Mouse (Mus musculus) kidney, postnatal 0 days (tissue): ENCODE data around the gene Cpa5. TPM values are rescaled to one million over a fixed set of nuclear protein-coding genes. Genes with fewer than 3 reads are reported as not detected.

ENCODE experiments used
- ATAC-seq: fragments of 200-750 bp; cut with Nextera tagmentation; replicated peaks from 2 replicates; pipeline ENCODE4 v1.8.0; 2017; ENCODE audit warnings: low read depth, moderate number of reproducible peaks, moderate TSS enrichment, moderate library complexity; ENCODE audit not compliant: low FRiP score
- DNase-seq: peaks from one replicate; pipeline ENCODE4 v3.0.0-alpha.2; 2016; ENCODE audit warnings: low spot score
- H3K27ac ChIP-seq: fragments of 300-500 bp; sonication (generic); 2 replicates; pipeline ENCODE4 v1.5.1; 2014; ENCODE audit warnings: mild to moderate bottlenecking
- H3K27me3 ChIP-seq: fragments of 300-500 bp; sonication (generic); 2 replicates; pipeline ENCODE4 v1.6.1; 2014; ENCODE audit warnings: low read length, mixed read lengths; ENCODE audit not compliant: insufficient read depth
- H3K36me3 ChIP-seq: fragments of 300-500 bp; sonication (generic); 2 replicates; pipeline ENCODE4 v1.6.1; 2014; ENCODE audit warnings: low read length, mixed read lengths; ENCODE audit not compliant: insufficient read depth
- H3K4me1 ChIP-seq: fragments of 300-500 bp; sonication (generic); replicated peaks from 2 replicates; pipeline ENCODE4 v1.6.1; 2014; ENCODE audit warnings: antibody characterized with exemption, low read length, mixed read lengths; ENCODE audit not compliant: insufficient read depth
- H3K4me2 ChIP-seq: fragments of 300-500 bp; sonication (generic); 2 replicates; pipeline ENCODE4 v1.6.1; 2014; ENCODE audit warnings: mild to moderate bottlenecking, low read length, moderate library complexity, mixed read lengths
- H3K4me3 ChIP-seq: fragments of 300-500 bp; sonication (generic); replicated peaks from 2 replicates; pipeline ENCODE4 v1.5.1; 2014; ENCODE audit warnings: low read depth, low read length
- H3K9ac ChIP-seq: fragments of 300-500 bp; sonication (generic); 2 replicates; pipeline ENCODE4 v1.6.1; 2014; ENCODE audit warnings: low read depth, low read length
- H3K9me3 ChIP-seq: fragments of 300-500 bp; sonication (generic); replicated peaks from 2 replicates; pipeline ENCODE4 v1.6.1; 2016; ENCODE audit warnings: low read length, inconsistent platforms, mixed read lengths
- CTCF ChIP-seq: IDR thresholded peaks from 2 replicates; pipeline ENCODE4 v1.5.1; 2016; ENCODE audit warnings: antibody characterized with exemption, low read depth, mild to moderate bottlenecking, moderate library complexity
- WGBS: fragments of 180-500 bp; shearing (Covaris S2); extraction: QIAGEN DNeasy Blood & Tissue Kit; methylation state at CpG from one replicate; pipeline ENCODE4 v1.1.7; 2014; 5-methylcytosine and 5-hydroxymethylcytosine counted together
- polyA plus RNA-seq: library from polyadenylated mRNA; unstranded; fragments of >200 nt; fragmentation: Nextera tagmentation; extraction: Ambion mirVana; gene quantifications from 2 replicates; pipeline ENCODE4 v1.2.1, GENCODE M21; 2015

Gene Cpa5
- polyA plus RNA-seq, 1 experiment from 2014 or later = 0.28 TPM

DNA sequence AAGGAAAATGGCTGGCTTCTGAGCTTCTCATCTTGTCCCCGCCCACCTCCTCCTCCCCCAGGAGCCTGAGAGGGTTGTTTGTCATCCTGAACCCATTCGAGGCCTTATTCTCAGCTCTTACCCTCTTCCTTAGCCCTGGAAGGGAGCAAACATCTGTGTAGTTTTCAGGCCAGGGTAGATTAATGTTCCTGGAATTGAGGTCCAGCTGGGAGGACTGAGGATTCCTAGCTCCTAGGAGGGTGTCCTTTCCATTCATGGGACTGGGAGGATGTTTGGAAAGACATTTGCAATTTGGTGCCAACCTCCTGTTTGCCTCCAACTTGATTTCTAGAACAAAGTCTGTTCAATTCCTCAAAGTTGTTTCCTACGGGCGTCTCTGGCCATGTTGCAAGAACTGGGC is 9.8 kb downstream of the Cpa5 start:
- Histone ChIP-seq H3K4me3 (no peak overlapping the region), H3K9me3 (no peaks in the 10 kb centered on the region), H3K36me3 (no peaks in the 10 kb centered on the region), H3K27me3 (no peaks in the 10 kb centered on the region), H3K4me1 (peaks cover 20% of the 10 kb centered on the region), H3K4me2 (no peak overlapping the region), H3K27ac (no peak overlapping the region), H3K9ac (no peak overlapping the region)
- TF ChIP-seq CTCF = no peak
- DNase-seq (no peak), ATAC-seq (no peak)
- WGBS = 76% methylated on average over 4 of the region's 4 CpGs

DNA sequence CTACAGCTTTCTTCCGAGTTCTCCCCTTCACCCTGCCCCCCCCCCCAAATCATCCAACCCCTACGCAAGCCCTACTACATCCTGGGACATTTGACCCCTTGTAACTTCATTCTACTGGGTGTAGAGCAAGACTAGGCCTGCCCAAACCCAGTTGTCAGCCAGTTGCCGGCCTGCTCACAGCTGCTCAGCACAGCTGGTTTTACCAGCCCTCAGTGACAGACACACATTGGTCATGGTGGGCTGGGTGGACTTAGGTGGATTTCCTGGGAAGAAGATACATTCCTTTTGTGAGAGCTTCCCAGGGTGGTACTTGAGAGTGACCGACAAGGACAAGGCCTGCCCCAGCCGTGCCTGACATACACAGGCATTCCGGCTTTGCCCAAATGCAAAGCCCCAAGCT is 10.2 kb downstream of the Cpa5 start:
- 85% methylated on average over 6 of the region's 6 CpGs for WGBS
- H3K4me2 ChIP-seq = no peak overlapping the region
- ATAC-seq (no peak), DNase-seq (no peak)
- no peak for TF ChIP-seq CTCF
- H3K27me3 ChIP-seq = no peaks in the 10 kb centered on the region
- no peaks in the 10 kb centered on the region for H3K9me3 ChIP-seq
- no peak overlapping the region for H3K9ac ChIP-seq
- no peak overlapping the region for H3K27ac ChIP-seq
- H3K36me3 ChIP-seq = no peaks in the 10 kb centered on the region
- peaks cover 20% of the 10 kb centered on the region for H3K4me1 ChIP-seq
- no peak overlapping the region for H3K4me3 ChIP-seq

- no peak for DNase-seq
- no peaks in the 10 kb centered on the region for H3K36me3 ChIP-seq
- WGBS = 61% methylated on average over 4 of the region's 4 CpGs
- H3K27ac ChIP-seq = no peak overlapping the region
- ATAC-seq = no peak
- no peaks in the 10 kb centered on the region for H3K27me3 ChIP-seq
- H3K4me1 ChIP-seq = peaks cover 11% of the 10 kb centered on the region; the same call in 1 of the 2 replicates
- no peak overlapping the region for H3K4me3 ChIP-seq
- no peak overlapping the region for H3K4me2 ChIP-seq
- no peaks in the 10 kb centered on the region for H3K9me3 ChIP-seq
- no peak overlapping the region for H3K9ac ChIP-seq
- no peak for TF ChIP-seq CTCF
Measured at GRCm38 (mm10) chr6:30621986-30622389, 11.2 kb downstream of the Cpa5 start.

DNA sequence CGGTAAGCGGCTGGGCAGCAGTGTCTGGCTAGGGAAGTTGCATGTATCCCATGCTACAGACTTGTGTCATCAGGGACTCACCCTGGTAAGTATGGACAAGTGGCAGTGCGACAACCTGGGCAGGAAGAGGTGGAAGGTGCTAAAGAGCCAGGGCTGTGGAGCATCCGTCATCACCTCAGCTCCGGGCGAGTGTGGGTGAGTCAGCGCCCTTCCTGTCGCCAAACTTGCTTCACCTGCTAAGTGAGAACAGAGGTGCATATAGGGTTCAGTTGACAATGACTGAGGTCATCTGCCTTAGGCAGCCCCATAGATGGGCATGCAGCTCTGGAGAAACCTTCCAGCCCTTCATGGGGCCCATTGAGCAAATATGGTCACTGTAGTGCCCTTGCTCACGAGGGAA is 14.0 kb downstream of the Cpa5 start:
- no peaks in the 10 kb centered on the region for H3K36me3 ChIP-seq
- no peaks in the 10 kb centered on the region for H3K4me1 ChIP-seq
- H3K9me3 ChIP-seq = no peaks in the 10 kb centered on the region
- no peak overlapping the region for H3K9ac ChIP-seq
- DNase-seq = no peak
- H3K4me2 ChIP-seq = no peak overlapping the region
- H3K27me3 ChIP-seq = no peaks in the 10 kb centered on the region
- WGBS = 93% methylated on average over 9 of the region's 9 CpGs
- TF ChIP-seq CTCF = no peak
- ATAC-seq = no peak
- H3K27ac ChIP-seq = no peak overlapping the region
- H3K4me3 ChIP-seq = no peak overlapping the region

GRCm38 (mm10) chr6:30628152-30628551 is 17.3 kb downstream of the Cpa5 start:
- Histone ChIP-seq H3K9me3 (no peaks in the 10 kb centered on the region), H3K4me1 (no peaks in the 10 kb centered on the region), H3K27ac (no peak overlapping the region), H3K27me3 (no peaks in the 10 kb centered on the region), H3K4me3 (no peak overlapping the region), H3K36me3 (no peaks in the 10 kb centered on the region), H3K9ac (no peak overlapping the region), H3K4me2 (no peak overlapping the region)
- no peak for TF ChIP-seq CTCF
- 34% methylated on average over 6 of the region's 6 CpGs for WGBS
- DNase-seq (no peak), ATAC-seq (no peak)

- no peak for TF ChIP-seq CTCF
- DNase-seq (no peak), ATAC-seq (no peak)
- Histone ChIP-seq H3K36me3 (no peaks in the 10 kb centered on the region), H3K27me3 (no peaks in the 10 kb centered on the region), H3K4me2 (no peak overlapping the region), H3K4me1 (no peaks in the 10 kb centered on the region), H3K9me3 (no peaks in the 10 kb centered on the region), H3K9ac (no peak overlapping the region), H3K4me3 (no peak overlapping the region), H3K27ac (no peak overlapping the region)
- WGBS = 90% methylated on average over 1 of the region's 1 CpGs
Measured at GRCm38 (mm10) chr6:30629989-30630388, 19.2 kb downstream of the Cpa5 start.

DNA sequence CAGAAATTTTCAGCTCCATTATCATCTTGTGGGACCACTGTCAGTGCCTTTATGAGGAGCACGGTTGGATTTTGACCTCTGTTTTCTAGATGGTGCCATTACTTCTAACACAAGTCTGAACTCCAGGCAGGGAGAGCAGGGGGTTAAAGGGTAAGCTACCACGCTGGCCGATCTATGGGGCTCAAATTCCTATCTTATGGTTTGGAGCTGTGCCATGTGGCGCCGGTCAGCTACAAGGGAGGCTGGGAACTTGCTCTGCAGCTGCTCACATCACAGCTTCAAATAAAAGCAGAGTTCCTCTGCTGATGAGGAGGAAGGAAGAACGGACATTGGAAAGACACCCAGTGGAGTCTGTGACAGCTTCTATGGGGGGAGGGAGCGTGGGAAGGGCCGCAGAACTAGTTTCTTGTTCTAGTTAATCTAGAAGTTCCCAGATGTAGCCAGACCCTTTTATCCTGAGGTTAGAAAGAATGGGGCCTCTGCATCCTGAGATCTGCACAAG is 24.6 kb downstream of the Cpa5 start:
- Histone ChIP-seq H3K27me3 (no peaks in the 10 kb centered on the region), H3K36me3 (no peaks in the 10 kb centered on the region), H3K9me3 (no peaks in the 10 kb centered on the region), H3K4me3 (no peak overlapping the region), H3K9ac (no peak overlapping the region), H3K4me2 (no peak overlapping the region), H3K27ac (no peak overlapping the region), H3K4me1 (peaks cover 18% of the 10 kb centered on the region)
- ATAC-seq (no peak), DNase-seq (no peak)
- WGBS = 21% methylated on average over 8 of the region's 8 CpGs
- TF ChIP-seq CTCF = no peak
